Mouse (Mus musculus): ENCODE results near the gene Tspan32. TPM values are rescaled to one million over a fixed set of nuclear protein-coding genes. Genes with fewer than 3 reads are reported as not detected.

Gene Tspan32
- polyA plus RNA-seq, 1 experiment from 2014 or later: 0.31 TPM

- no peak for ATAC-seq (ENCODE audit: low FRiP score, low read depth)
- Histone ChIP-seq H3K9ac (no peak overlapping the region), H3K4me2 (no peak overlapping the region), H3K4me3 (no peak overlapping the region), H3K27ac (replicated peaks) (no peak overlapping the region), H3K9me3 (no peaks in the 10 kb centered on the region), H3K36me3 (no peaks in the 10 kb centered on the region), H3K27me3 (no peaks in the 10 kb centered on the region), H3K4me1 (replicated peaks) (peaks cover 40% of the 10 kb centered on the region)
- WGBS: 88% methylated on average over 4 of the region's 4 CpGs
These were observed 5.2 kb downstream of the Tspan32 start for GRCm38 (mm10) chr7:143009996-143010395.

- H3K27me3 ChIP-seq: no peaks in the 10 kb centered on the region
- H3K9ac ChIP-seq: no peak overlapping the region
- H3K4me1 ChIP-seq (replicated peaks): peaks cover 51% of the 10 kb centered on the region
- no peak overlapping the region for H3K4me3 ChIP-seq
- H3K36me3 ChIP-seq: no peaks in the 10 kb centered on the region
- ATAC-seq (ENCODE audit: low FRiP score, low read depth): no peak
- H3K9me3 ChIP-seq: no peaks in the 10 kb centered on the region
- H3K27ac ChIP-seq (replicated peaks): no peak overlapping the region
- no peak overlapping the region for H3K4me2 ChIP-seq
- 100% methylated on average over 1 of the region's 1 CpGs for WGBS
These were observed 6.4 kb downstream of the Tspan32 start for GRCm38 (mm10) chr7:143011226-143011625.

GRCm38 (mm10) chr7:143012230-143012875, 7.5 kb downstream of the Tspan32 start:
- peak overlapping the region; percentile 32; the same call in 1 of the 2 replicates for H3K27ac ChIP-seq (replicated peaks)
- H3K4me2 ChIP-seq: no peak overlapping the region
- H3K9me3 ChIP-seq: no peaks in the 10 kb centered on the region
- ATAC-seq (ENCODE audit: low FRiP score, low read depth): 0 out of 2 replicates have a peak, but pooled peaks have one; percentile 9
- H3K27me3 ChIP-seq: no peaks in the 10 kb centered on the region
- H3K9ac ChIP-seq: no peak overlapping the region
- peaks cover 57% of the 10 kb centered on the region for H3K4me1 ChIP-seq (replicated peaks)
- no peaks in the 10 kb centered on the region for H3K36me3 ChIP-seq
- no peak overlapping the region for H3K4me3 ChIP-seq
- 45% methylated on average over 5 of the region's 5 CpGs for WGBS

GRCm38 (mm10) chr7:143013420-143014178, 8.8 kb downstream of the Tspan32 start:
- Histone ChIP-seq H3K9ac (no peak overlapping the region), H3K27me3 (no peaks in the 10 kb centered on the region), H3K27ac (replicated peaks) (peak overlapping the region; percentile 30), H3K4me2 (no peak overlapping the region), H3K4me1 (replicated peaks) (peaks cover 48% of the 10 kb centered on the region), H3K4me3 (no peak overlapping the region), H3K9me3 (no peaks in the 10 kb centered on the region), H3K36me3 (no peaks in the 10 kb centered on the region)
- no peak for ATAC-seq (ENCODE audit: low FRiP score, low read depth)
- WGBS: 55% methylated on average over 8 of the region's 8 CpGs

- no peak overlapping the region for H3K27ac ChIP-seq (replicated peaks)
- no peak overlapping the region for H3K4me3 ChIP-seq
- no peaks in the 10 kb centered on the region for H3K27me3 ChIP-seq
- H3K36me3 ChIP-seq: no peaks in the 10 kb centered on the region
- 74% methylated on average over 7 of the region's 7 CpGs for WGBS
- H3K4me2 ChIP-seq: no peak overlapping the region
- ATAC-seq (ENCODE audit: low FRiP score, low read depth): no peak
- no peak overlapping the region for H3K9ac ChIP-seq
- no peaks in the 10 kb centered on the region for H3K9me3 ChIP-seq
- H3K4me1 ChIP-seq (replicated peaks): peaks cover 41% of the 10 kb centered on the region
These were observed 10.2 kb downstream of the Tspan32 start for GRCm38 (mm10) chr7:143014862-143015659.

DNA sequence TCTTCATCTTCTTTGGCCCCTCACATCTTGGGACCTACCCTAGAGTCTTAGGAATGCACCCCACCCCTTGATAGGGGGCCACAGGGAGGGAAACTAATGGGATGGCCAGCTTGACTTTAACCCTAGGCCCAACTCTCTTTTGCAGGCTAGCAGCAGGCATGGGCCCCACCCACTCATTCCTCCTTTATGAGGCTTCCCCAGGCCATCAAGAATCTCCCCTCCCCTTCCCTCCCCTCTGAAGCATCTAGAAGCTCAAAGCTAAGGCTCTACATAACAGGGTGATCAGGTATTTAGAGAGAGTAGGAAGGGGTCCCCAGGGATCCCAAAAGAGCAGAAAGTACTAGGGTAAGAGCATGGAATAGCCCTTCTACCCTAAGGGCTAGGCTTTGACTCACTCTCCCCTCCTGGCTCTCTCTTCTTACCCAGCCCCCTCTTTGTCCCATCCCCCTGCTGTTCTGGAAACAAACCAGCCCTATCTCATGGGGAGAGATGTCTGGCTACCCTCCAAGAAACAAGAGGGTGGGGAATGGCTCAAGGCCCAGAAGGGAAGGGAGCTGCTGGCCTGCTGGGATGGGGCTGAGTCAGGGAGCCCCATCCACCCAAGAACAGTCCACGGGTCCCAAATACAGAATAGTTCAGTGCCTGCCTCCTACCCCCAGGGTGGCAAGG, 11.0 kb downstream of the Tspan32 start:
- peak; percentile 70 for ATAC-seq (ENCODE audit: low FRiP score, low read depth)
- Histone ChIP-seq H3K27ac (replicated peaks) (peak overlapping the region; percentile 60; the same call in 1 of the 2 replicates), H3K4me2 (peak overlapping the region; percentile 28; the same call in 1 of the 2 replicates)

GRCm38 (mm10) chr7:143016424-143017142, 11.7 kb downstream of the Tspan32 start:
- Histone ChIP-seq H3K27me3 (no peaks in the 10 kb centered on the region), H3K4me2 (peak overlapping the region; percentile 28; the same call in 1 of the 2 replicates), H3K27ac (replicated peaks) (peak overlapping the region; percentile 60; the same call in 1 of the 2 replicates), H3K36me3 (no peaks in the 10 kb centered on the region), H3K9me3 (no peaks in the 10 kb centered on the region), H3K9ac (no peak overlapping the region), H3K4me3 (no peak overlapping the region), H3K4me1 (replicated peaks) (peaks cover 41% of the 10 kb centered on the region)
- ATAC-seq (ENCODE audit: low FRiP score, low read depth): peak; percentile 23; the same call in 1 of the 2 replicates
- 45% methylated on average over 9 of the region's 9 CpGs for WGBS

More for the DNA sequence above, 11.0 kb downstream of the Tspan32 start:
- no peaks in the 10 kb centered on the region for H3K36me3 ChIP-seq
- no peak overlapping the region for H3K4me3 ChIP-seq
- peaks cover 41% of the 10 kb centered on the region for H3K4me1 ChIP-seq (replicated peaks)
- H3K9ac ChIP-seq: no peak overlapping the region
- H3K9me3 ChIP-seq: no peaks in the 10 kb centered on the region
- no peaks in the 10 kb centered on the region for H3K27me3 ChIP-seq
- 10% methylated on average over 1 of the region's 1 CpGs for WGBS

GRCm38 (mm10) chr7:143017181-143017580, 12.3 kb downstream of the Tspan32 start:
- no peak overlapping the region for H3K27ac ChIP-seq (replicated peaks)
- no peak overlapping the region for H3K4me2 ChIP-seq
- ATAC-seq (ENCODE audit: low FRiP score, low read depth): no peak
- H3K4me1 ChIP-seq (replicated peaks): peaks cover 38% of the 10 kb centered on the region
- WGBS: 65% methylated on average over 4 of the region's 4 CpGs
- H3K4me3 ChIP-seq: no peak overlapping the region
- H3K9me3 ChIP-seq: no peaks in the 10 kb centered on the region
- no peaks in the 10 kb centered on the region for H3K36me3 ChIP-seq
- no peak overlapping the region for H3K9ac ChIP-seq
- no peaks in the 10 kb centered on the region for H3K27me3 ChIP-seq

GRCm38 (mm10) chr7:143020040-143020439, 15.2 kb downstream of the Tspan32 start:
- no peak overlapping the region for H3K4me2 ChIP-seq
- no peak overlapping the region for H3K4me3 ChIP-seq
- H3K27ac ChIP-seq (replicated peaks): no peak overlapping the region
- no peak overlapping the region for H3K9ac ChIP-seq
- peaks cover 6% of the 10 kb centered on the region for H3K36me3 ChIP-seq
- H3K4me1 ChIP-seq (replicated peaks): peaks cover 18% of the 10 kb centered on the region
- no peak for ATAC-seq (ENCODE audit: low FRiP score, low read depth)
- H3K9me3 ChIP-seq: no peaks in the 10 kb centered on the region
- H3K27me3 ChIP-seq: no peaks in the 10 kb centered on the region

GRCm38 (mm10) chr7:143020764-143021163, 15.9 kb downstream of the Tspan32 start:
- whole genome bisulfite sequencing: 81% methylated on average over 3 of the region's 3 CpGs
- H3K4me3 ChIP-seq: no peak overlapping the region

More at GRCm38 (mm10) chr7:143020764-143021163, 15.9 kb downstream of the Tspan32 start:
- Histone ChIP-seq H3K4me2 (no peak overlapping the region), H3K36me3 (peaks cover 11% of the 10 kb centered on the region), H3K27ac (replicated peaks) (no peak overlapping the region), H3K9ac (no peak overlapping the region), H3K4me1 (replicated peaks) (peaks cover 11% of the 10 kb centered on the region), H3K27me3 (no peaks in the 10 kb centered on the region), H3K9me3 (no peaks in the 10 kb centered on the region)
- no peak for ATAC-seq (ENCODE audit: low FRiP score, low read depth)

All from hindbrain, embryonic 15.5 days (tissue).